In genomic region chr6:67138302-67139011, GRCm38 (mm10) we compare ENCODE assay signal across 8 mouse cellular contexts.
DNase-seq lines count a peak whose midpoint lies in the region; ATAC-seq and TF ChIP-seq lines count a peak whose summit lies in the region.
"Had no signal": no experiment of that assay in that cellular context is flagged by ENCODE, and none has a peak within 500 bp of the region (broad histone marks: within the 10 kb centered on the region; RNA-seq: fewer than 3 reads in every experiment).

No protein-coding gene starts in this region.

- WGBS in kidney, embryonic 14.5 days: 39% methylated on average over 13 of the region's 13 CpGs
- WGBS in small intestine, adult 2 months: 21% methylated on average over 13 of the region's 13 CpGs
- WGBS in midbrain, embryonic 13.5 days: 75% methylated on average over 13 of the region's 13 CpGs

- H3K36me3 ChIP-seq in kidney, embryonic 14.5 days (ENCODE audit: control insufficient read depth, insufficient read depth, low read length): no peaks in the 10 kb centered on the region
- no peaks in the 10 kb centered on the region for H3K36me3 ChIP-seq in small intestine, adult 2 months (ENCODE audit: control insufficient read depth, insufficient read depth, low read length)
- H3K36me3 ChIP-seq in midbrain, embryonic 13.5 days: no peaks in the 10 kb centered on the region
- H3K36me3 ChIP-seq: hindbrain, embryonic 15.5 days had no signal

- no peak overlapping the region for H3K4me2 ChIP-seq in kidney, embryonic 14.5 days (replicated peaks; ENCODE audit: low read depth, low read length)
- H3K4me2 ChIP-seq in midbrain, embryonic 13.5 days (replicated peaks): no peak overlapping the region
- H3K4me2 ChIP-seq: hindbrain, embryonic 15.5 days had no signal

- peaks cover 3% of the 10 kb centered on the region; the same call in 1 of the 2 replicates for H3K4me1 ChIP-seq in kidney, embryonic 14.5 days (ENCODE audit: control insufficient read depth, insufficient read depth, low read length)
- peaks cover 48% of the 10 kb centered on the region for H3K4me1 ChIP-seq in small intestine, adult 2 months (ENCODE audit: control insufficient read depth, insufficient read depth, insufficient read length, low read length)
- H3K4me1 ChIP-seq in midbrain, embryonic 13.5 days (replicated peaks): no peaks in the 10 kb centered on the region
- H3K4me1 ChIP-seq: hindbrain, embryonic 15.5 days had no signal

- peak; percentile 48 for DNase-seq in ovary, adult 18-20 months (ENCODE audit: low spot score)
- no peak for DNase-seq in ovary, postnatal 10 days (ENCODE audit: low spot score)
- DNase-seq in cerebellum, adult 11-12 months: peak; percentile 60
- DNase-seq in left cerebral cortex, postnatal 36 days (ENCODE audit: low spot score in 2 of 2): no peak

- no peaks in the 10 kb centered on the region for H3K9me3 ChIP-seq in kidney, embryonic 14.5 days (ENCODE audit: control insufficient read depth, low read length)
- H3K9me3 ChIP-seq in midbrain, embryonic 13.5 days: no peaks in the 10 kb centered on the region
- H3K9me3 ChIP-seq: hindbrain, embryonic 15.5 days had no signal

- intact Hi-C loops in left cerebral cortex, postnatal 36 days (cut with DNase I): loop anchor here (5.0 kb wide), 1 partner anchor 101 kb away; the partner anchor contains the start of gene Gadd45a

- peak; percentile 31; the same call in 1 of the 2 replicates for TF ChIP-seq CTCF in small intestine, adult 2 months (IDR thresholded peaks at IDR 0.05; ENCODE audit: extremely low read depth, insufficient read length, insufficient replicate concordance, low read depth, low read length)

- H3K9ac ChIP-seq in kidney, embryonic 14.5 days (ENCODE audit: low read depth, low read length): no peak overlapping the region
- no peak overlapping the region for H3K9ac ChIP-seq in midbrain, embryonic 13.5 days (replicated peaks)
- H3K9ac ChIP-seq: hindbrain, embryonic 15.5 days had no signal

- no peak overlapping the region for H3K4me3 ChIP-seq in kidney, embryonic 14.5 days (ENCODE audit: low read length)
- no peak overlapping the region for H3K4me3 ChIP-seq in small intestine, adult 2 months (ENCODE audit: low read depth, low read length)
- H3K4me3 ChIP-seq in midbrain, embryonic 13.5 days (replicated peaks): no peak overlapping the region
- H3K4me3 ChIP-seq: hindbrain, embryonic 15.5 days had no signal

- no peaks in the 10 kb centered on the region for H3K27me3 ChIP-seq in kidney, embryonic 14.5 days (ENCODE audit: control insufficient read depth, insufficient read depth, low read length)
- H3K27me3 ChIP-seq in small intestine, adult 2 months (ENCODE audit: control insufficient read depth, insufficient read depth, low read length): no peaks in the 10 kb centered on the region
- H3K27me3 ChIP-seq in midbrain, embryonic 13.5 days: no peaks in the 10 kb centered on the region
- H3K27me3 ChIP-seq: hindbrain, embryonic 15.5 days had no signal

- no peak for TF ChIP-seq POLR2A in small intestine, adult 2 months (IDR thresholded peaks at IDR 0.05; ENCODE audit: low read depth, low read length)

- H3K27ac ChIP-seq in kidney, embryonic 14.5 days (ENCODE audit: low read depth, low read length): no peak overlapping the region
- H3K27ac ChIP-seq in small intestine, adult 2 months (ENCODE audit: insufficient read depth, low read depth, low read length): peak overlapping the region; percentile 96
- no peak overlapping the region for H3K27ac ChIP-seq in midbrain, embryonic 13.5 days
- H3K27ac ChIP-seq: hindbrain, embryonic 15.5 days had no signal

- peak; percentile 59; the same call in 1 of the 2 replicates for ATAC-seq in kidney, embryonic 14.5 days (ENCODE audit: low FRiP score, low TSS enrichment)
- ATAC-seq in midbrain, embryonic 13.5 days: no peak

Comparison
In these comparisons a context has a peak if more than half of its experiments do, and no peak if none do; other contexts are left out.
1. DNase-seq: peak in ovary, adult 18-20 months (single experiment) and cerebellum, adult 11-12 months (single experiment); none in ovary, postnatal 10 days (single experiment) and left cerebral cortex, postnatal 36 days (0 of 2).